11 mouse cellular contexts compared by ENCODE assay signal in genomic region chr5:34907910-34908725, GRCm38 (mm10). TPM values are rescaled to one million over a fixed set of nuclear protein-coding genes. Genes with fewer than 3 reads are reported as not detected.
DNase-seq lines count a peak whose midpoint lies in the region; ATAC-seq and TF ChIP-seq lines count a peak whose summit lies in the region.
"Had no signal": no experiment of that assay in that cellular context is flagged by ENCODE, and none has a peak within 500 bp of the region (broad histone marks: within the 10 kb centered on the region; RNA-seq: fewer than 3 reads in every experiment).

Gene Msantd1, plus strand, starts transcription at chr5:34908012.

- no peak for TF ChIP-seq CTCF in intestine, postnatal 0 days (IDR thresholded peaks at IDR 0.05; ENCODE audit: low read depth)

- peak within 1 kb of the TSS; percentile 60; the same call in 1 of the 2 replicates for H3K27ac ChIP-seq in intestine, embryonic 15.5 days
- no peak within 1 kb of the TSS for H3K27ac ChIP-seq in intestine, postnatal 0 days (ENCODE audit: low read depth, low read length)
- H3K27ac ChIP-seq in kidney, embryonic 15.5 days, result no peak within 1 kb of the TSS

- no peak for ATAC-seq in intestine, embryonic 15.5 days
- no peak for ATAC-seq in intestine, postnatal 0 days
- peak; percentile 90 for ATAC-seq in common myeloid progenitor, adult 5-6 weeks (replicated peaks; ENCODE audit: low read depth, poor library complexity, severe bottlenecking)
- no peak for ATAC-seq in kidney, embryonic 15.5 days (replicated peaks; ENCODE audit: low FRiP score)
- ATAC-seq: forebrain, embryonic 14.5 days; midbrain, embryonic 16.5 days had no signal

- H3K27me3 ChIP-seq in intestine, embryonic 15.5 days (replicated peaks), result no peaks in the 10 kb centered on the region
- H3K27me3 ChIP-seq in intestine, postnatal 0 days (replicated peaks; ENCODE audit: control insufficient read depth, insufficient read depth, low read length), result no peaks in the 10 kb centered on the region
- H3K27me3 ChIP-seq in myocyte (ENCODE audit: control insufficient read depth, insufficient read depth, insufficient read length), result no peaks in the 10 kb centered on the region
- no peaks in the 10 kb centered on the region for H3K27me3 ChIP-seq in kidney, embryonic 15.5 days

- no peak within 1 kb of the TSS for H3ac ChIP-seq in myocyte (ENCODE audit: control insufficient read depth, insufficient read length)

- no peaks in the 10 kb centered on the region for H3K79me2 ChIP-seq in myocyte (ENCODE audit: control insufficient read depth, insufficient read depth)

- H3K4me1 ChIP-seq in intestine, embryonic 15.5 days (replicated peaks), result no peaks in the 10 kb centered on the region
- H3K4me1 ChIP-seq in intestine, postnatal 0 days (replicated peaks; ENCODE audit: control insufficient read depth, insufficient read depth, low read length), result no peaks in the 10 kb centered on the region
- no peaks in the 10 kb centered on the region for H3K4me1 ChIP-seq in kidney, embryonic 15.5 days

- H3K9ac ChIP-seq in intestine, embryonic 15.5 days, result no peak within 1 kb of the TSS
- no peak within 1 kb of the TSS for H3K9ac ChIP-seq in intestine, postnatal 0 days (ENCODE audit: low read depth, low read length)
- no peak within 1 kb of the TSS for H3K9ac ChIP-seq in kidney, embryonic 15.5 days

- no peak for TF ChIP-seq POLR2A in myocyte (IDR thresholded peaks at IDR 0.05; ENCODE audit: insufficient read length, low read depth)

- no peak within 1 kb of the TSS for H3K4me2 ChIP-seq in intestine, embryonic 15.5 days (replicated peaks)
- H3K4me2 ChIP-seq in intestine, postnatal 0 days (replicated peaks; ENCODE audit: low read depth), result no peak within 1 kb of the TSS
- no peak within 1 kb of the TSS for H3K4me2 ChIP-seq in myocyte (ENCODE audit: low read depth)
- H3K4me2 ChIP-seq in kidney, embryonic 15.5 days, result no peak within 1 kb of the TSS

- H3K4me3 ChIP-seq in intestine, embryonic 15.5 days (replicated peaks), result no peak within 1 kb of the TSS
- H3K4me3 ChIP-seq in intestine, postnatal 0 days (ENCODE audit: low read depth, low read length), result no peak within 1 kb of the TSS
- no peak within 1 kb of the TSS for H3K4me3 ChIP-seq in myocyte
- H3K4me3 ChIP-seq in kidney, embryonic 15.5 days (replicated peaks), result no peak within 1 kb of the TSS

- peaks cover 39% of the 10 kb centered on the region for H3K36me3 ChIP-seq in intestine, embryonic 15.5 days
- H3K36me3 ChIP-seq in intestine, postnatal 0 days (ENCODE audit: control insufficient read depth, insufficient read depth), result peaks cover 55% of the 10 kb centered on the region
- H3K36me3 ChIP-seq in myocyte (ENCODE audit: control insufficient read depth, insufficient read depth), result peaks cover 18% of the 10 kb centered on the region
- H3K36me3 ChIP-seq in kidney, embryonic 15.5 days, result peaks cover 65% of the 10 kb centered on the region

- no peaks in the 10 kb centered on the region for H3K9me3 ChIP-seq in intestine, embryonic 15.5 days
- H3K9me3 ChIP-seq in intestine, postnatal 0 days (ENCODE audit: control insufficient read depth), result no peaks in the 10 kb centered on the region
- H3K9me3 ChIP-seq in kidney, embryonic 15.5 days (replicated peaks), result no peaks in the 10 kb centered on the region

- peak; percentile 28 for DNase-seq in 3T3-L1 (ENCODE audit: low read depth, low spot score)
- DNase-seq in adipocyte (ENCODE audit: low spot score), result no peak
- DNase-seq in spleen, postnatal 4 days (ENCODE audit: low spot score in 2 of 2), result no peak
- DNase-seq: cerebellum, postnatal 25 days had no signal

- WGBS in intestine, embryonic 15.5 days, result 79% methylated on average over 6 of the region's 6 CpGs
- 84% methylated on average over 6 of the region's 6 CpGs for WGBS in intestine, postnatal 0 days
- 79% methylated on average over 6 of the region's 6 CpGs for WGBS in kidney, embryonic 15.5 days

TF ChIP-seq in myocyte, 11 proteins besides CTCF, POLR2A, EP300 and RAD21:
- no peak for TF ChIP-seq CEBPB (IDR thresholded peaks at IDR 0.05; ENCODE audit: insufficient read depth, poor library complexity, severe bottlenecking)
- TF ChIP-seq MYOD1 (IDR thresholded peaks at IDR 0.05; ENCODE audit: control insufficient read depth in 1 of 3, insufficient read length in 2 of 3, low read depth in 2 of 3), result peak in 1 of 3 experiments; percentile 60
- TF ChIP-seq SRF (IDR thresholded peaks at IDR 0.05; ENCODE audit: control insufficient read depth, insufficient read length, low read depth), result no peak
- peak in 2 of 3 experiments; percentile 35 to 54 for TF ChIP-seq MYOG (IDR thresholded peaks at IDR 0.05; ENCODE audit: control insufficient read depth in 1 of 3, insufficient read depth in 1 of 3, insufficient read length in 2 of 3, low read depth in 2 of 3)

RNA-seq across cellular contexts. Expression of gene Msantd1, which starts in this region (rescaled TPM):
- polyA plus RNA-seq in intestine, embryonic 15.5 days (2015; fragmentation: Nextera tagmentation; extraction: Ambion mirVana), result 0.55 and 0.64 TPM in 2 replicates
- 0.29 and 0.51 TPM in 2 replicates for polyA plus RNA-seq in intestine, postnatal 0 days (2015; fragmentation: Nextera tagmentation; extraction: Ambion mirVana)
- total RNA-seq in common myeloid progenitor, adult 5-6 weeks (2017), result 1.0 and 2.7 TPM in 2 replicates
- polyA plus RNA-seq in myocyte (2012; fragmentation: generic; extraction: Trizol), result not detected
- 0.42 and 0.68 TPM in 2 replicates for polyA plus RNA-seq in kidney, embryonic 15.5 days (2015; fragmentation: Nextera tagmentation; extraction: Ambion mirVana)
